Mouse (Mus musculus) CH12.LX (cell line): Measurements from ENCODE around the gene Cbx2. TPM values are rescaled to one million over a fixed set of nuclear protein-coding genes. Genes with fewer than 3 reads are reported as not detected.

Experiments
- DNase-seq: peaks from one replicate; pipeline ENCODE4 v3.0.0-alpha.2; 2013; ENCODE audit errors: extremely low read depth
- H3K27ac ChIP-seq: 2 replicates; pipeline ENCODE4 v1.5.1; 2012; ENCODE audit warnings: low read depth, mild to moderate bottlenecking, control low read depth, moderate library complexity; ENCODE audit not compliant: insufficient read depth
- H3K27me3 ChIP-seq: replicated peaks from 2 replicates; pipeline ENCODE3; 2012; ENCODE audit warnings: inconsistent platforms
- H3K36me3 ChIP-seq, 2 experiments: replicated peaks in 1 of 2; 2 replicates each; pipeline versions ENCODE3 to v1.6.1; 2012; ENCODE audit warnings: inconsistent platforms in 1 of 2, low read length in 1 of 2, mild to moderate bottlenecking in 1 of 2, mixed read lengths in 1 of 2, moderate library complexity in 1 of 2; ENCODE audit not compliant: control insufficient read depth in 1 of 2, insufficient read depth in 1 of 2
- H3K4me1 ChIP-seq, 2 experiments: 2 replicates each; pipeline ENCODE4 v1.6.1; 2012; ENCODE audit warnings: inconsistent platforms in 1 of 2, moderate library complexity in 1 of 2; ENCODE audit not compliant: insufficient read depth in 2 of 2, control insufficient read depth in 1 of 2
- H3K4me2 ChIP-seq: 2 replicates; pipeline ENCODE4 v1.6.1; 2012; ENCODE audit warnings: low read depth, mild to moderate bottlenecking, control low read depth; ENCODE audit not compliant: poor library complexity, insufficient read depth, severe bottlenecking
- H3K4me3 ChIP-seq, 3 experiments: fragments of 150-350 bp in 1 of 3; sonication (generic) in 1 of 3; replicated peaks in 1 of 3; 2 replicates each; pipeline versions ENCODE3 to v1.5.1; 2011 to 2012; ENCODE audit warnings: low read depth in 2 of 3, low read length in 2 of 3, mild to moderate bottlenecking in 2 of 3, moderate library complexity in 2 of 3, control low read depth in 1 of 3, improper control_type of control experiment in 1 of 3, inconsistent platforms in 1 of 3, mixed read lengths in 1 of 3; ENCODE audit not compliant: poor library complexity in 1 of 3
- H3K79me2 ChIP-seq: replicated peaks from 2 replicates; pipeline ENCODE4 v1.6.1; 2012; ENCODE audit warnings: mild to moderate bottlenecking, moderate library complexity; ENCODE audit not compliant: control insufficient read depth, poor library complexity, insufficient read depth, severe bottlenecking; ENCODE audit errors: extremely low read depth
- H3K9ac ChIP-seq: 2 replicates; pipeline ENCODE4 v1.6.1; 2012; ENCODE audit warnings: low read depth, mild to moderate bottlenecking, control low read depth, moderate library complexity; ENCODE audit not compliant: insufficient read depth
- H3K9me3 ChIP-seq: replicated peaks from 2 replicates; pipeline ENCODE3; 2012; ENCODE audit warnings: low read length, inconsistent platforms, mixed read lengths
- BHLHE40 ChIP-seq: IDR thresholded peaks from 2 replicates; pipeline ENCODE4 v1.6.1; 2011; ENCODE audit warnings: mild to moderate bottlenecking, low read depth, low read length, improper control_type of control experiment
- CHD1 ChIP-seq: IDR thresholded peaks from 2 replicates; pipeline ENCODE4 v1.6.1; 2012; ENCODE audit warnings: low read depth, low read length, improper control_type of control experiment, inconsistent platforms
- CHD2 ChIP-seq: IDR thresholded peaks from 2 replicates; pipeline ENCODE4 v1.6.1; 2011; ENCODE audit warnings: low read length, improper control_type of control experiment
- CTCF ChIP-seq, 2 experiments: IDR thresholded peaks in 1 of 2; conservative IDR thresholded peaks in 1 of 2; 2 replicates each; pipeline ENCODE4 v1.5.1; 2011 to 2012; ENCODE audit warnings: low read depth in 2 of 2, low read length in 2 of 2, improper control_type of control experiment in 1 of 2, inconsistent platforms in 1 of 2, mild to moderate bottlenecking in 1 of 2, moderate library complexity in 1 of 2
- ELF1 ChIP-seq: IDR thresholded peaks from 2 replicates; pipeline ENCODE4 v1.6.1; 2014; ENCODE audit warnings: low read depth, mild to moderate bottlenecking, inconsistent platforms, low read length, improper control_type of control experiment
- EP300 ChIP-seq: IDR thresholded peaks from 2 replicates; pipeline ENCODE4 v1.6.1; 2011; ENCODE audit warnings: low read length, improper control_type of control experiment
- ETS1 ChIP-seq: conservative IDR thresholded peaks from 2 replicates; pipeline ENCODE4 v1.6.1; 2012; ENCODE audit warnings: low read depth, mild to moderate bottlenecking, inconsistent platforms, low read length, improper control_type of control experiment, moderate library complexity
- GABPA ChIP-seq: IDR thresholded peaks from 2 replicates; pipeline ENCODE4 v1.6.1; 2012; ENCODE audit warnings: low read depth, low read length, improper control_type of control experiment, inconsistent platforms; ENCODE audit not compliant: insufficient replicate concordance
- HCFC1 ChIP-seq: IDR thresholded peaks from 2 replicates; pipeline ENCODE4 v1.6.1; 2012; ENCODE audit warnings: low read depth, mild to moderate bottlenecking, inconsistent platforms, low read length, improper control_type of control experiment
- MAFK ChIP-seq: IDR thresholded peaks from 2 replicates; pipeline ENCODE4 v1.6.1; 2011; ENCODE audit warnings: low read length, improper control_type of control experiment; ENCODE audit not compliant: insufficient replicate concordance
- MAZ ChIP-seq: IDR thresholded peaks from 2 replicates; pipeline ENCODE4 v1.6.1; 2012; ENCODE audit warnings: low read depth, mild to moderate bottlenecking, inconsistent platforms, low read length, improper control_type of control experiment, moderate library complexity
- MEF2A ChIP-seq: IDR thresholded peaks from 2 replicates; pipeline ENCODE4 v1.6.1; 2014; ENCODE audit warnings: low read depth, mild to moderate bottlenecking, inconsistent platforms, low read length, improper control_type of control experiment, borderline replicate concordance
- MYC ChIP-seq: IDR thresholded peaks from 2 replicates; pipeline ENCODE4 v1.6.1; 2011; ENCODE audit warnings: low read depth, mild to moderate bottlenecking, improper control_type of control experiment, low read length
- NELFE ChIP-seq: IDR thresholded peaks from 2 replicates; pipeline ENCODE4 v1.6.1; 2011; ENCODE audit warnings: low read depth, low read length, improper control_type of control experiment
- POLR2A ChIP-seq: IDR thresholded peaks from 2 replicates; pipeline ENCODE4 v1.6.1; 2011; ENCODE audit warnings: low read depth, mild to moderate bottlenecking, improper control_type of control experiment, low read length
- SMC3 ChIP-seq: IDR thresholded peaks from 2 replicates; pipeline ENCODE4 v1.6.1; 2011; ENCODE audit warnings: low read depth, low read length, improper control_type of control experiment
- TBP ChIP-seq: conservative IDR thresholded peaks from 2 replicates; pipeline ENCODE4 v1.6.1; 2011; ENCODE audit warnings: low read depth, low read length, improper control_type of control experiment
- TCF12 ChIP-seq: IDR thresholded peaks from 2 replicates; pipeline ENCODE4 v1.6.1; 2014; ENCODE audit warnings: low read depth, mild to moderate bottlenecking, inconsistent platforms, low read length, improper control_type of control experiment
- UBTF ChIP-seq: IDR thresholded peaks from 2 replicates; pipeline ENCODE4 v1.6.1; 2012; ENCODE audit warnings: low read depth, mild to moderate bottlenecking, inconsistent platforms, low read length, improper control_type of control experiment, moderate library complexity
- USF1 ChIP-seq: IDR thresholded peaks from 2 replicates; pipeline ENCODE4 v1.6.1; 2014; ENCODE audit warnings: low read depth, mild to moderate bottlenecking, inconsistent platforms, low read length, improper control_type of control experiment
- USF2 ChIP-seq: conservative IDR thresholded peaks from 2 replicates; pipeline ENCODE4 v1.6.1; 2011; ENCODE audit warnings: low read depth, low read length, improper control_type of control experiment
- ZNF384 ChIP-seq: IDR thresholded peaks from 2 replicates; pipeline ENCODE4 v1.6.1; 2012; ENCODE audit warnings: low read depth, low read length, improper control_type of control experiment, inconsistent platforms
- dilution Hi-C: fragments of 300-500 bp; cut with MboI; formaldehyde crosslinking; loops from 2 replicates; pipeline ENCODE4 v1.14.3; 2020; ENCODE audit warnings: low sequenced_read_pairs; ENCODE audit not compliant: extremely low pct_unique_long_range_greater_than_20kb, extremely low pct_ligation_motif_present
- in situ Hi-C: fragments of 300-500 bp; cut with MboI; formaldehyde crosslinking; loops from 3 replicates; pipeline ENCODE4 v1.14.3; 2019; ENCODE audit warnings: low sequenced_read_pairs, low pct_ligation_motif_present, low pct_unique_long_range_greater_than_20kb, mixed read lengths
- polyA plus RNA-seq: library from polyadenylated mRNA; unstranded; fragments of >175 nt; gene quantifications from 2 replicates; pipeline ENCODE4 v1.2.1, GENCODE M21; 2012; ENCODE audit warnings: low read depth; ENCODE audit not compliant: insufficient read length
- total RNA-seq, 2 experiments: library from RNA; depleted of rRNA; stranded (reverse); fragments of 300-350 nt in 1 of 2; fragments of >200 nt in 1 of 2; gene quantifications; 2 replicates each; pipeline ENCODE4 v1.2.3; 2012 to 2014

Cbx2 gene
- total and polyA plus RNA-seq, 3 experiments = 2.8 to 15.5 (median 3.9) TPM

GRCm38 (mm10) chr11:119048133-119048510 is 25.4 kb downstream of the Cbx2 start:
- in situ Hi-C loops = no loop called here
- Histone ChIP-seq H3K9me3 (peaks cover 2% of the 10 kb centered on the region), H3K27me3 (peaks cover 97% of the 10 kb centered on the region), H3K4me3 (peak overlapping the region; percentile 1 to 46 (median 45)), H3K9ac (peak overlapping the region; percentile 22), H3K4me2 (peak overlapping the region; percentile 72), H3K4me1 (peaks cover 19 to 62% of the 10 kb centered on the region in 2 experiments), H3K36me3 (no peaks in the 10 kb centered on the region), H3K79me2 (no peaks in the 10 kb centered on the region), H3K27ac (peak overlapping the region; percentile 42)
- DNase-seq = peak; percentile 84
- dilution Hi-C loops = no loop called here
- no peak for TF ChIP-seq ELF1
- peak; percentile 34; the same call in 1 of the 2 replicates for TF ChIP-seq POLR2A
- no peak for TF ChIP-seq TBP
- TF ChIP-seq MYC = no peak
- no peak; the same call in 1 of the 2 replicates for TF ChIP-seq UBTF
- TF ChIP-seq USF2 = no peak
- no peak for TF ChIP-seq CTCF (conservative IDR thresholded peaks at IDR 0.05 in 1 of 2, IDR thresholded peaks at IDR 0.05 in 1 of 2; ENCODE audit: low read depth in 2 of 2, low read length in 2 of 2)
- TF ChIP-seq MEF2A = peak; percentile 6; the same call in 1 of the 2 replicates
- TF ChIP-seq ETS1 = peak; percentile 72
- TF ChIP-seq GABPA = no peak
- no peak for TF ChIP-seq TCF12
- peak; percentile 58 for TF ChIP-seq ZNF384
- TF ChIP-seq EP300 = peak; percentile 56
- peak; percentile 90 for TF ChIP-seq BHLHE40
- TF ChIP-seq MAFK = no peak
- no peak for TF ChIP-seq CHD2
- TF ChIP-seq HCFC1 = 0 out of 2 replicates have a peak, but pooled peaks have one; percentile 30

DNA sequence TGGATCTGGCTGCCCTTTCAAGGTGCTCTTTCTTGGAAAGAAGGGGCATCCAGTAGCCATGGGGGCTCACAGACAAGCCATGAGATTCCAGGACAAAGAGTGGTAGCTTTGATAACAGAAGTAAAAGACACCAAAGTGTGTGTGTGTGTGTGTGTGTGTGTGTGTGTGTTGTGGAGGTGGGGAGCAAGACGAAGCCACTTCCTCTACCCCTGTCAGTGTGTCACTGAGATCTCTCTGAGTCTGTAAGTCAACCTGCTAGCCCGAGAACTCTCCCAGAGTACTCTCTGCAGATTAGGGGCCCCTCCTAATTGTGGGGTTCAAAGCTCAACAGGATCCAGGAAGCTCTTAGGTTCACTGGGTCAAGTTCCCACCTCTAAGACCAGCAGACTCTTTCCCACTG is 27.6 kb downstream of the Cbx2 start:
- peaks cover 25 to 72% of the 10 kb centered on the region in 2 experiments for H3K4me1 ChIP-seq
- peaks cover 97% of the 10 kb centered on the region for H3K27me3 ChIP-seq

More for the DNA sequence above, 27.6 kb downstream of the Cbx2 start:
- dilution Hi-C loops (no loop called here), in situ Hi-C loops (loop anchor here (5.0 kb wide), 2 partner anchors 42 to 137 kb away; no protein-coding TSS in a partner anchor)
- H3K9me3 ChIP-seq = peaks cover 20% of the 10 kb centered on the region
- H3K9ac ChIP-seq = no peak overlapping the region
- TF ChIP-seq USF1 (no peak), MAFK (no peak), NELFE (no peak), ELF1 (no peak), UBTF (no peak), MYC (no peak), SMC3 (no peak), MAZ (no peak), CHD1 (no peak)
- H3K36me3 ChIP-seq = no peaks in the 10 kb centered on the region
- no peak for DNase-seq
- no peak overlapping the region for H3K4me3 ChIP-seq
- no peaks in the 10 kb centered on the region for H3K79me2 ChIP-seq
- H3K27ac ChIP-seq = no peak overlapping the region
- H3K4me2 ChIP-seq = no peak overlapping the region
